Mouse (Mus musculus) hindbrain, embryonic 10.5 days (tissue): ENCODE measurements at regions not wholly inside any gene's neighbourhood (a gene's known extent, or its start where the extent isn't known, plus 50 kb on each side); places are given as distances from the start of the nearest gene placed in this dataset.
A peak's percentile ranks its signal among the peaks of the same experiment; 100 is the strongest.

Source experiments
- DNase-seq: peaks from one replicate; pipeline ENCODE4 v3.0.0-alpha.2; 2017; ENCODE audit warnings: low spot score
- H3K27ac ChIP-seq: fragments of 300-500 bp; sonication (generic); 2 replicates; pipeline ENCODE4 v1.5.1; 2016; ENCODE audit warnings: mild to moderate bottlenecking, moderate library complexity
- H3K27me3 ChIP-seq: fragments of 300-500 bp; sonication (generic); 2 replicates; pipeline ENCODE4 v1.6.1; 2016; ENCODE audit warnings: mild to moderate bottlenecking; ENCODE audit not compliant: poor library complexity, insufficient read depth, severe bottlenecking
- H3K36me3 ChIP-seq: fragments of 300-500 bp; sonication (generic); 2 replicates; pipeline ENCODE4 v1.6.1; 2016; ENCODE audit warnings: mild to moderate bottlenecking, moderate library complexity
- H3K4me1 ChIP-seq: fragments of 300-500 bp; sonication (generic); replicated peaks from 2 replicates; pipeline ENCODE4 v1.6.1; 2016; ENCODE audit warnings: mild to moderate bottlenecking
- H3K4me3 ChIP-seq: fragments of 300-500 bp; sonication (generic); 2 replicates; pipeline ENCODE4 v1.5.1; 2016; ENCODE audit warnings: mild to moderate bottlenecking, moderate library complexity
- H3K9me3 ChIP-seq: fragments of 300-500 bp; sonication (generic); 2 replicates; pipeline ENCODE4 v1.6.1; 2016; ENCODE audit warnings: mild to moderate bottlenecking, moderate library complexity
- WGBS: fragments of 180-500 bp; shearing (Covaris S2); methylation state at CpG from one replicate; pipeline ENCODE4 v1.1.7; 2016; 5-methylcytosine and 5-hydroxymethylcytosine counted together

DNA sequence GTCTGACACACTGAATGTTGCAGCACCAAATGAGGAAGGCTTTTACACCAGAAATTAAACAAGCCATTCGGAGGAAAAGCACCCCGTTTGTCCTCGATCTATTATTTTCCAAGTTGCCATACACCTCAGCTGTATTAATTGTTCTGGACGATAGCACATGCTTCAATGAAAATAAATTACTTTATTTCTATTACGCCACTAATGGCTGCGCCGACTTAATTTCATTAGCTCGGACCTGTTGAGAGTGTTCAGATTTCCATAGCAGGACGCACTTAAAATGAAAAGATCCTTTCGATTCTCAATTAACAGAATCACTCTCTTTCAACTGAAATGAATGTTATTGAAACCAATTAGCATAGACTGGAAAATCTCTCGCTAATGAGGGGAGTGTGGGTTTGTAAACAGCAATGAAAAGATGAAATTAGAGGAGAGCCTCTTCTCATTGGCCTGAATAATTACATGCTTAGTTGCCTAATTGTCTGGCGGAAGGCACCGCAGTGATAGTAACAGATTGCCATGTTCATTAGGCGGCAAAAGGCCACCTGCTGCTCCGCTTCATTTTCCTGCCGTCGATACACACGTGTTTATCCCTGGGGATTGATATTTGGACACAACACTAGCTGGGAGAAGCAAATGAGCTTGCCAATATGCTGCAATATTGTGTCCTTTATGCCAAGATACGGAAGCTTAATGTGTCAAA is 234.7 kb upstream of the Rsrc1 start:
- H3K27ac ChIP-seq: no peak overlapping the region
- peaks cover 8% of the 10 kb centered on the region; the same call in 1 of the 2 replicates for H3K4me1 ChIP-seq
- H3K36me3 ChIP-seq: no peaks in the 10 kb centered on the region
- H3K9me3 ChIP-seq: no peaks in the 10 kb centered on the region
- H3K27me3 ChIP-seq: peaks cover 14% of the 10 kb centered on the region; the same call in 1 of the 2 replicates
- H3K4me3 ChIP-seq: no peak overlapping the region; the same call in 1 of the 2 replicates
- WGBS: 67% methylated on average over 19 of the region's 19 CpGs
- peak; percentile 12 for DNase-seq

DNA sequence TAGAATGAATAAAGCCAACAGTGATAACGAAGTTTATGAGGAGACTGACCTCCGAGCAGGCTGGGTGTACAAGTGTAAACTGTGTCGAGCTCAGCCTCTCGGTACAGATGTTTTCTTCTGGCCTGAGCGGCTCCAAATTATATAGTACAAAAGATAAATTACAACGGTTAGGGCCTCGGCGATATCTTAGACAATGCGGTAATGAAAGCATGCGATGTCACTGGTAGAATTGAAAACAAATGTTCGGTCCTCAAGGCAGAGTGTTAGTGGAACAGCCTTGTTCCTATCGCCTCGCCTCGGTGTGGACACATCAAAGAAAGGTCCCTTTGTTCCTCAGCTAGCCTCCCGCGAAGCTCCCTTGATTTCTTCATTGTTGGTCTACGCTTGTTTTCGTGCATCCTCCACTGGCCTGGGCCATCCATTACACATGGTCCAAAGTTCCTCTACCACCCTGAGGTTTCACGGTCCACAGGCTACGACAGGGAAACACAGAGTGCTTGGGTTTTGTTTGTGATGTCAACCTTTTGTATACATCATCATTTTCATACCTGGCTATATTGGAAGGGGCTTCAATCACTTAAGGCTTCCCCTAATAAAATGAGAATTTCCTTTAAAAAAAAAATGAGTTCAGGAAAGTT is 234.0 kb upstream of the Rsrc1 start:
- DNase-seq: peak; percentile 15
- H3K27ac ChIP-seq: 0 out of 2 replicates have a peak overlapping the region, but pooled peaks have one; percentile 53
- peaks cover 14% of the 10 kb centered on the region; the same call in 1 of the 2 replicates for H3K27me3 ChIP-seq
- no peaks in the 10 kb centered on the region for H3K9me3 ChIP-seq
- H3K4me1 ChIP-seq: peaks cover 8% of the 10 kb centered on the region; the same call in 1 of the 2 replicates
- H3K4me3 ChIP-seq: no peak overlapping the region; the same call in 1 of the 2 replicates
- H3K36me3 ChIP-seq: no peaks in the 10 kb centered on the region
- 47% methylated on average over 20 of the region's 20 CpGs for WGBS

DNA sequence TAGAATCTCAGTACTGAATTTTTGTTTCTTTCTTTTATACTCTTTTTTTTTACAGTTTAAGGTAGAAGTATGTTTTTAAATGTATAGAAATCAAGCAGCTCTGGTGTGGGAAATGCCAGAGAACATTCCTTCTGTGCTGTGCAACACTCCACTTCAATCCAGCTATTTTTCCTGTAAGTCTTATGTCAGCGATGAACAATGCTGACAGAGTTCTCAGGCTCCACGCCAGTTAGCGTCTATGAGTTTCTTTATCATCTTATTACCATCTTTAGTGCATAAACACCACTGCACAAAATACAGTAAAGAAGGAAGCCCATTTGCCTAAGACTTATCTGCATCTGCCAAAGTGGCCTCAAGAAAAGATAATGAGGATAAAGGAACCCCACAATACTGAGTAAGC is 223.0 kb upstream of the Rsrc1 start:
- H3K36me3 ChIP-seq: no peaks in the 10 kb centered on the region
- no peaks in the 10 kb centered on the region for H3K9me3 ChIP-seq
- DNase-seq: no peak
- 92% methylated on average over 3 of the region's 3 CpGs for WGBS
- no peaks in the 10 kb centered on the region for H3K27me3 ChIP-seq
- no peaks in the 10 kb centered on the region for H3K4me1 ChIP-seq
- no peak overlapping the region for H3K27ac ChIP-seq
- H3K4me3 ChIP-seq: no peak overlapping the region

DNA sequence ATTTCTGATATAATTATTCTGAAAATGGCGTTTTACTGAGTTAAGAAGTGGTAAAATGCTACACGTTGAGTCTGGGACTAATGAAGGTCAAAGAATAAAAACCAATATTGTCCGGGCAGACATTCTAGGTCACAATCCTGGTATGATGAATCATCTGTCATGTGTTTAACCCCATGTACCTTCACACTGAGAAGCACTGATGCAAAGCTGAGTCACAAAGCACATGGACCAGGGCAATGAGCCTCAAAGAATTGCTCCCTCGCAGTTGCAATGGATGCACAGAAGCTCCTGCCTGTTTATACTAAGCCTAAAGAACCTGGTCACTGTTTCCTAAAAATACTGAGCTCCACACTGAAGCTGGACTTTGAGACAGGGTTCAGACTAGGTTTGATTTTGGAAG is 221.3 kb upstream of the Rsrc1 start:
- WGBS: 91% methylated on average over 4 of the region's 4 CpGs
- H3K27me3 ChIP-seq: no peaks in the 10 kb centered on the region
- no peak overlapping the region for H3K4me3 ChIP-seq
- H3K4me1 ChIP-seq: no peaks in the 10 kb centered on the region
- no peak for DNase-seq
- no peaks in the 10 kb centered on the region for H3K36me3 ChIP-seq
- no peak overlapping the region for H3K27ac ChIP-seq
- no peaks in the 10 kb centered on the region for H3K9me3 ChIP-seq

DNA sequence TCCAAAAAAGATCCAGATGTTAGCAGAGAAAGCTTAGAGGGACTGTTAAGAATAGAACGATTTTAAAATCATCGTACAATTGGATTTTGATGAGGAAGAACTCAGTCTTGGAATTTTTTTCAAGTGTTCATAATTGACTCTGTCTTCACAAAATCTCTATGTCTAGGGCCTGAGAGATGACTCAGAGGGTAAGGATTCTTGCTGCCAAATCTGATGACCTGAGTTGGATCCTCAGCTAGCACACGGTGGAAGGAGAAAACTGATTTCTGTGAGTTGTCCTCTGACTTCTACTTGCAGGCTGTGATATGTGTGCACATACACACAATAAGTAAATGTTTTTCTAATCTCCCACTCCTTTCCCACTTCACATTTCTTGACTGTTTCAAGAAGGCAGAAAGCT is 218.7 kb upstream of the Rsrc1 start:
- Histone ChIP-seq H3K9me3 (no peaks in the 10 kb centered on the region), H3K4me1 (no peaks in the 10 kb centered on the region), H3K4me3 (no peak overlapping the region), H3K27me3 (no peaks in the 10 kb centered on the region), H3K27ac (no peak overlapping the region), H3K36me3 (no peaks in the 10 kb centered on the region)
- WGBS: 91% methylated on average over 3 of the region's 3 CpGs
- no peak for DNase-seq

DNA sequence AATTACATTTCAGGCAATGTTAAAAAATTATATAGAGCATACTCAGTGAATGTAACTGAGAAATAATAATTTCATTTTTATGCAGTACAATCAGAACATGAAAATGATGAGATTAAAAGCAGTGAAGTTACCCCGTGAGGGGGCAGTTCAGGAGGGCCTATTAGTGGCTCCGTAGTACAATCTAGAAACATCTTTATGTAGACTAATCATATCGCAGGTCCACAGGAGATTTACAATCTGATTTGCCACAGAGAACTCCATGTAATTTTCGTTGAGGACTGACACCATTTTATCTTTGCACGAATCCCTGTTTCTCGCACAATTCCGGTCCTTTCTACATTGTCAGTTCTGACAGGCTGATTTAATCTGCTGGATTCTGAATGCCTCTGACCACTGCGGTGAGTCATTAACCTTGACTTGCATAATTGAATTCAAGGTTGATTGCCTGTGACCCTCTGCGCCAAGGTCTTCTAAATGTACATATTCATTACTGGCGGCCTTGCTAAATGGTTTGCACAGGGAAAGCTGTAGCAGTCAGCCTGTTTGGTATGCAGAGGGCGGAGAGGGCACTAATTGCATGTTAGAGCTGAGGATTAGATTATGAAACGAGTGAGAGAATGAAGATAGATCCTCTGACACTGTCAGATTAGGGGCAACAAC is 183.7 kb upstream of the Rsrc1 start:
- Histone ChIP-seq H3K27ac (no peak overlapping the region), H3K36me3 (no peaks in the 10 kb centered on the region), H3K9me3 (no peaks in the 10 kb centered on the region), H3K4me1 (peaks cover 5% of the 10 kb centered on the region; the same call in 1 of the 2 replicates), H3K4me3 (no peak overlapping the region), H3K27me3 (no peaks in the 10 kb centered on the region)
- WGBS: 64% methylated on average over 12 of the region's 12 CpGs
- DNase-seq: peak; percentile 10

DNA sequence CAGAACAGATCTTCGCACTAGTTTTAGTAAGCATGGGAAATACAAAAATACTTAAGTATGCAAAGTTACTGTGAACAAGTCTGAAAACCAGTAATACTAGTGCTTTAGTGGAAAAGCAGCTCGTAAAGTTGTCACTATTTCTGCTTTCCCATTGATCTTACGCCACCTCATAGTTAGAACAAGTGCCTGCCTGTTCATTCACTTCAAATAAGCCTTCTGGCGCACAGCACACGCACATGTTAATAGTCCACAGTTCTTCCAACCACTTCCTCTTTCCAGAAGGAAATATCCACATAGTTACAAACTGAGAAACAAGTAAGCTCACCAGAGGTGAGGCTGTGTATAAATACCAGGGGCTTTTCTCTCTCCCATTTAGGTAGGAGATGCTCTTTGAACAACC is 182.9 kb upstream of the Rsrc1 start:
- H3K27ac ChIP-seq: no peak overlapping the region
- no peaks in the 10 kb centered on the region for H3K36me3 ChIP-seq
- peaks cover 5% of the 10 kb centered on the region; the same call in 1 of the 2 replicates for H3K4me1 ChIP-seq
- H3K4me3 ChIP-seq: no peak overlapping the region
- H3K9me3 ChIP-seq: no peaks in the 10 kb centered on the region
- H3K27me3 ChIP-seq: no peaks in the 10 kb centered on the region
- 88% methylated on average over 5 of the region's 5 CpGs for WGBS
- no peak for DNase-seq

DNA sequence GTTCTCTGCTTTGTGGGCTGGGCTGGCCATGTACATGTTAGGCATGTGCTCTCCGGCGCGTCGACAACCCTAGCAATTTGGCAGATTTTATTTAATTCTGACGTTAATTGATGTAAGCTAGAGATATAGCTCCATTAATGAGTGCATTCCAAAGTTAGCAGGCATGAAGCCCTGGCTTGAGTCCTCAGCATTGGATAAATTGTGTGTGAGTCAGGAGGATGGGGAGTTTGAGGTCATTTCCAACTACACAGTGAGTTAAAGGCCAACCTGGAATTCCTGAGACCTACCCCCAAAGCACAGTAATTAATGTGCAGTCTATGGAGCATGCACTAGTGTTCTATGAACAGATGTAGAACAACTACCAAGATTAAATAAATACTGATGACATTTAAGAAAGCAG is 178.7 kb upstream of the Rsrc1 start:
- H3K9me3 ChIP-seq: no peaks in the 10 kb centered on the region
- 94% methylated on average over 5 of the region's 5 CpGs for WGBS
- H3K27ac ChIP-seq: no peak overlapping the region
- DNase-seq: no peak
- peaks cover 2% of the 10 kb centered on the region; the same call in 1 of the 2 replicates for H3K4me1 ChIP-seq
- no peak overlapping the region for H3K4me3 ChIP-seq
- no peaks in the 10 kb centered on the region for H3K36me3 ChIP-seq
- no peaks in the 10 kb centered on the region for H3K27me3 ChIP-seq

DNA sequence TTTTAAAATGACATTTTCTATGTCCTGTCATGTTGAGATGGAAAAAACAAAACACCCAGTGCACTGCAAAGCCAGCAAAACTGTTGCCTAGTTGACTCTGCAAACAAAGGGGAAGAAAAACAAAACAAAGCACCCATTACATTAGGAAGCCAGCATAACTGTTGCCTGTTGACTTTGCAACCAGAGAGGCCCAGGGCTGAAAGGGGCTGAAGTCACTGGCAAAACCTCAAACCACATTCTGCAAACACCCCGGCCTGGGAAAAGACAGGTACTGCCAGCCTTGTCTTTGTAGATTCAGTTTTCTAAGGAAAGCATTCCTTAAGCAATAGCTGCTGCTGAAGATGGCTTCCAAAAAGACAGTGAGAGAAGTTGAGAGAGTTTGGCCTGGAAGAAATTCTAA is 175.0 kb upstream of the Rsrc1 start:
- Histone ChIP-seq H3K27ac (no peak overlapping the region), H3K27me3 (no peaks in the 10 kb centered on the region), H3K36me3 (no peaks in the 10 kb centered on the region), H3K4me1 (no peaks in the 10 kb centered on the region), H3K9me3 (no peaks in the 10 kb centered on the region), H3K4me3 (no peak overlapping the region)
- no peak for DNase-seq
- WGBS: 46% methylated on average over 1 of the region's 1 CpGs

DNA sequence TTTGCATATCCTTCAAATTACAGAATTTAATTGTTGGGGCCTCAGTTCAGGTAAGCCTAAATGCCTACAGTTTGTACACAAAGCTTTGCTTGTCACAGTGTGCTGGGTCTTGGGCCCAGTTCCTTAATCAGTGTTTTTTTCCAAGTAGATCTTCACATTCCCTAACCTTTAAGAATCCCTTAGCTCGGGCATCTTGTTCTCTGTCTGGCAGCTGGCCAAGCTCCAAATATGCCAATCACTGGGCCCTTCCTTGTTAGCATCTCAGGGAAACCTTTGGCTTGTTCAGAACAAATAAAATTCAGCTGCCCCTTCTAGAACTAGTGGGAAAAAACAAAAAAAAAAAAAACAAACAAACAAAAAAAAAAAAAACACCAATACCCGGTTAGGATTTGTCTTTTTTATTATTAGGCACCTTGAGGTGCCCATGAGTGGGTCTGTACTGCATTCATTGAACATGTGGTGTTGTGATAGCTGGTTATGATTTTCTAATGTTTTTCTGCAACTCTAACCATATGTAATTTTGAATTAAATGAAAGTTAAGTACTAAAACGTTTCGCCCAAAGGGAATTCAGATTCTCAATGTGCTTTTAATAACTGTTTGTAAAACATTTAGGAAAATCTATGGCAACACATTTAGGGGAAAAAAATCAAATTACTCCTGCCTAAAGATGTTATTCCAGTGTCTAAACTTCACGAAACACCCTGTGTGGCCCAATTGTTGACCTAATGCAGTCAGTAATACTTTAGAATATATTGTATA is 168.3 kb upstream of the Rsrc1 start:
- H3K4me3 ChIP-seq: no peak overlapping the region
- H3K27me3 ChIP-seq: no peaks in the 10 kb centered on the region
- H3K4me1 ChIP-seq: no peaks in the 10 kb centered on the region
- no peak overlapping the region for H3K27ac ChIP-seq
- H3K9me3 ChIP-seq: no peaks in the 10 kb centered on the region
- WGBS: 74% methylated on average over 5 of the region's 5 CpGs
- no peaks in the 10 kb centered on the region for H3K36me3 ChIP-seq
- no peak for DNase-seq

DNA sequence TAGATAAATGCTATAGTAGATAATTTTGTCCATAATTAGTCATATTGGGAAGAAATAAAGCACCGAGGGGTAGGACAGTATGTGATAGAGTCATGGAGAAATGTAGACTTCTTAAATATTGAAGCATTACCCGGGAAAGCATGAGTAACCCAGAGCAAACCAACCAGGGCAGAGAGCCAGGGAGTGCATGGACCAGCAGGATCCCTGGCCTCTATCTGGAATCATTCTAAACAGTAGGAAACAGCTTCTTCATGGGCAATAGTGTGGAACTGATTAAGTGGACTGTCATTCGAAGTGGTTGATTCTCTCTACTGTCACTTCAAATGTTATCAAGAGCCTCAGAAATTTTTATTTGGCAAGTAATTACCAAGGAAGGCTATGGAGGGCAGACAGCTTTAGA is 155.4 kb upstream of the Rsrc1 start:
- Histone ChIP-seq H3K27ac (no peak overlapping the region), H3K36me3 (no peaks in the 10 kb centered on the region), H3K9me3 (no peaks in the 10 kb centered on the region), H3K4me3 (no peak overlapping the region), H3K4me1 (no peaks in the 10 kb centered on the region), H3K27me3 (no peaks in the 10 kb centered on the region)
- no peak for DNase-seq
- WGBS: 86% methylated on average over 3 of the region's 3 CpGs
